Mouse (Mus musculus): ENCODE results near the gene Cry2. TPM values are rescaled to one million over a fixed set of nuclear protein-coding genes. Genes with fewer than 3 reads are reported as not detected.

The Cry2 gene
- polyA plus RNA-seq, 1 experiment from 2014 or later = 29.8 TPM

- ATAC-seq (ENCODE audit: low read depth) = no peak
- H3K27me3 ChIP-seq (ENCODE audit: control insufficient read depth, insufficient read depth, low read depth, low read length) = peaks cover 2% of the 10 kb centered on the region; the same call in 1 of the 2 replicates
- no peak overlapping the region for H3K27ac ChIP-seq (ENCODE audit: low read length)
- no peak overlapping the region for H3K4me2 ChIP-seq (ENCODE audit: low read depth, low read length)
- no peak overlapping the region for H3K4me3 ChIP-seq (ENCODE audit: low read length)
- peaks cover 7% of the 10 kb centered on the region for H3K36me3 ChIP-seq (ENCODE audit: control insufficient read depth, insufficient read depth, low read length)
- H3K9ac ChIP-seq (ENCODE audit: low read length) = no peak overlapping the region
- peaks cover 26% of the 10 kb centered on the region for H3K4me1 ChIP-seq (replicated peaks; ENCODE audit: control insufficient read depth, insufficient read depth, low read length)
- 65% methylated on average over 4 of the region's 4 CpGs for WGBS
- no peaks in the 10 kb centered on the region for H3K9me3 ChIP-seq (ENCODE audit: control insufficient read depth, low read length)
Measured at GRCm38 (mm10) chr2:92387646-92388045, 46.2 kb downstream of the Cry2 start.

- Histone ChIP-seq H3K4me1 (replicated peaks; ENCODE audit: control insufficient read depth, insufficient read depth, low read length) (peaks cover 20% of the 10 kb centered on the region), H3K27ac (ENCODE audit: low read length) (no peak overlapping the region), H3K9ac (ENCODE audit: low read length) (no peak overlapping the region), H3K4me3 (ENCODE audit: low read length) (no peak overlapping the region), H3K27me3 (ENCODE audit: control insufficient read depth, insufficient read depth, low read depth, low read length) (no peaks in the 10 kb centered on the region), H3K36me3 (ENCODE audit: control insufficient read depth, insufficient read depth, low read length) (peaks cover 7% of the 10 kb centered on the region), H3K9me3 (ENCODE audit: control insufficient read depth, low read length) (no peaks in the 10 kb centered on the region), H3K4me2 (ENCODE audit: low read depth, low read length) (no peak overlapping the region)
- ATAC-seq (ENCODE audit: low read depth) = no peak
- 90% methylated on average over 30 of the region's 30 CpGs for WGBS
Measured at GRCm38 (mm10) chr2:92386821-92387570, 46.8 kb downstream of the Cry2 start.

- no peak overlapping the region for H3K9ac ChIP-seq (ENCODE audit: low read length)
- H3K4me3 ChIP-seq (ENCODE audit: low read length) = no peak overlapping the region
- no peaks in the 10 kb centered on the region for H3K9me3 ChIP-seq (ENCODE audit: control insufficient read depth, low read length)
- peaks cover 13% of the 10 kb centered on the region for H3K36me3 ChIP-seq (ENCODE audit: control insufficient read depth, insufficient read depth, low read length)
- no peak overlapping the region for H3K4me2 ChIP-seq (ENCODE audit: low read depth, low read length)
- 77% methylated on average over 22 of the region's 22 CpGs for WGBS
- no peak for ATAC-seq (ENCODE audit: low read depth)
- no peaks in the 10 kb centered on the region for H3K27me3 ChIP-seq (ENCODE audit: control insufficient read depth, insufficient read depth, low read depth, low read length)
- H3K27ac ChIP-seq (ENCODE audit: low read length) = no peak overlapping the region
- peaks cover 15% of the 10 kb centered on the region for H3K4me1 ChIP-seq (replicated peaks; ENCODE audit: control insufficient read depth, insufficient read depth, low read length)
Measured at GRCm38 (mm10) chr2:92385113-92386051, 48.5 kb downstream of the Cry2 start.

DNA sequence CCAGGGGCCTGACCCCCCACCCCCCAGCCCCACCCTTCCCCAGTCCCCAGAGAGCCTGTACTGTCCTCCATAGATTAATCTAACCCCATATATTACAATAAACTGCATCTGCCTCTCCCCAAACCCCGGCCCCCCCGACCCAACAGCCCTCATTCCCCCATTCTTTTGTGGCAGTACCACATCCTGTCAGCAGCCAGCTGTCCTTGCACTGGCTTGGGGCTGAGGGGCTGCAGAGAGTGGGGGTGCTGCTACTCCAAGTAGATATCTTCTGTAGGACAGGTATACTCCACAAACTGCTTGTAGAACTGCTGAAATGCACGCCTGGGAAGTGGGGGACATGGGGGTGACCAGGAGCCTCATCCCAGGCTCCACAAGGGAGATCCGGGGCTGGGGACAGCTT, 49.7 kb downstream of the Cry2 start:
- 72% methylated on average over 4 of the region's 4 CpGs for WGBS
- Histone ChIP-seq H3K27ac (ENCODE audit: low read length) (no peak overlapping the region), H3K36me3 (ENCODE audit: control insufficient read depth, insufficient read depth, low read length) (peaks cover 15% of the 10 kb centered on the region)

GRCm38 (mm10) chr2:92382759-92383158, 51.1 kb downstream of the Cry2 start:
- Histone ChIP-seq H3K9ac (ENCODE audit: low read length) (no peak overlapping the region), H3K9me3 (ENCODE audit: control insufficient read depth, low read length) (no peaks in the 10 kb centered on the region), H3K27me3 (ENCODE audit: control insufficient read depth, insufficient read depth, low read depth, low read length) (no peaks in the 10 kb centered on the region), H3K36me3 (ENCODE audit: control insufficient read depth, insufficient read depth, low read length) (peaks cover 26% of the 10 kb centered on the region), H3K4me1 (replicated peaks; ENCODE audit: control insufficient read depth, insufficient read depth, low read length) (no peaks in the 10 kb centered on the region), H3K4me3 (ENCODE audit: low read length) (no peak overlapping the region), H3K4me2 (ENCODE audit: low read depth, low read length) (no peak overlapping the region), H3K27ac (ENCODE audit: low read length) (no peak overlapping the region)
- no peak for ATAC-seq (ENCODE audit: low read depth)
- 81% methylated on average over 4 of the region's 4 CpGs for WGBS

More for the DNA sequence above, 49.7 kb downstream of the Cry2 start:
- no peak overlapping the region for H3K4me3 ChIP-seq (ENCODE audit: low read length)
- H3K4me2 ChIP-seq (ENCODE audit: low read depth, low read length) = no peak overlapping the region
- ATAC-seq (ENCODE audit: low read depth) = no peak
- H3K27me3 ChIP-seq (ENCODE audit: control insufficient read depth, insufficient read depth, low read depth, low read length) = no peaks in the 10 kb centered on the region
- H3K9ac ChIP-seq (ENCODE audit: low read length) = no peak overlapping the region
- H3K4me1 ChIP-seq (replicated peaks; ENCODE audit: control insufficient read depth, insufficient read depth, low read length) = peaks cover 9% of the 10 kb centered on the region
- no peaks in the 10 kb centered on the region for H3K9me3 ChIP-seq (ENCODE audit: control insufficient read depth, low read length)

GRCm38 (mm10) chr2:92381901-92382588, 51.8 kb downstream of the Cry2 start, which contains the start of gene 1700029I15Rik:
Gene 1700029I15Rik (plus strand): TSS chr2:92382538.
- WGBS = 87% methylated on average over 5 of the region's 5 CpGs
- H3K9ac ChIP-seq (ENCODE audit: low read length) = no peak within 1 kb of the TSS
- ATAC-seq (ENCODE audit: low read depth) = no peak
- no peaks in the 10 kb centered on the region for H3K4me1 ChIP-seq (replicated peaks; ENCODE audit: control insufficient read depth, insufficient read depth, low read length)
- H3K9me3 ChIP-seq (ENCODE audit: control insufficient read depth, low read length) = no peaks in the 10 kb centered on the region
- peaks cover 27% of the 10 kb centered on the region for H3K36me3 ChIP-seq (ENCODE audit: control insufficient read depth, insufficient read depth, low read length)
- H3K27me3 ChIP-seq (ENCODE audit: control insufficient read depth, insufficient read depth, low read depth, low read length) = no peaks in the 10 kb centered on the region
- no peak within 1 kb of the TSS for H3K4me3 ChIP-seq (ENCODE audit: low read length)
- no peak within 1 kb of the TSS for H3K27ac ChIP-seq (ENCODE audit: low read length)
- no peak within 1 kb of the TSS for H3K4me2 ChIP-seq (ENCODE audit: low read depth, low read length)

GRCm38 (mm10) chr2:92381161-92381560, 52.7 kb downstream of the Cry2 start:
- no peak overlapping the region for H3K4me3 ChIP-seq (ENCODE audit: low read length)

GRCm38 (mm10) chr2:92380495-92381050, 53.3 kb downstream of the Cry2 start:
- H3K27me3 ChIP-seq (ENCODE audit: control insufficient read depth, insufficient read depth, low read depth, low read length) = no peaks in the 10 kb centered on the region
- no peaks in the 10 kb centered on the region for H3K9me3 ChIP-seq (ENCODE audit: control insufficient read depth, low read length)
- ATAC-seq (ENCODE audit: low read depth) = no peak
- 64% methylated on average over 6 of the region's 6 CpGs for WGBS
- H3K4me2 ChIP-seq (ENCODE audit: low read depth, low read length) = no peak overlapping the region
- no peak overlapping the region for H3K9ac ChIP-seq (ENCODE audit: low read length)
- no peak overlapping the region for H3K4me3 ChIP-seq (ENCODE audit: low read length)
- no peak overlapping the region for H3K27ac ChIP-seq (ENCODE audit: low read length)
- H3K4me1 ChIP-seq (replicated peaks; ENCODE audit: control insufficient read depth, insufficient read depth, low read length) = peaks cover 6% of the 10 kb centered on the region
- H3K36me3 ChIP-seq (ENCODE audit: control insufficient read depth, insufficient read depth, low read length) = peaks cover 23% of the 10 kb centered on the region

More at GRCm38 (mm10) chr2:92381161-92381560, 52.7 kb downstream of the Cry2 start:
- Histone ChIP-seq H3K36me3 (ENCODE audit: control insufficient read depth, insufficient read depth, low read length) (peaks cover 25% of the 10 kb centered on the region), H3K9me3 (ENCODE audit: control insufficient read depth, low read length) (no peaks in the 10 kb centered on the region), H3K4me2 (ENCODE audit: low read depth, low read length) (no peak overlapping the region), H3K9ac (ENCODE audit: low read length) (no peak overlapping the region), H3K27me3 (ENCODE audit: control insufficient read depth, insufficient read depth, low read depth, low read length) (no peaks in the 10 kb centered on the region), H3K4me1 (replicated peaks; ENCODE audit: control insufficient read depth, insufficient read depth, low read length) (peaks cover under 1% of the 10 kb centered on the region), H3K27ac (ENCODE audit: low read length) (no peak overlapping the region)
- ATAC-seq (ENCODE audit: low read depth) = no peak; the same call in 1 of the 2 replicates
- WGBS = 73% methylated on average over 5 of the region's 5 CpGs

Measured in lung, embryonic 16.5 days (tissue).